Mouse (Mus musculus): Measurements from ENCODE around the gene Pdzd2. TPM values are rescaled to one million over a fixed set of nuclear protein-coding genes. Genes with fewer than 3 reads are reported as not detected.
A peak's percentile ranks its signal among the peaks of the same experiment; 100 is the strongest.

Gene Pdzd2
- polyA plus RNA-seq, 1 experiment from 2014 or later: 13.7 TPM

GRCm38 (mm10) chr15:12490527-12490926, 249.2 kb downstream of the Pdzd2 start:
- Histone ChIP-seq H3K36me3 (no peaks in the 10 kb centered on the region), H3K4me3 (no peak overlapping the region), H3K9ac (no peak overlapping the region; the same call in 1 of the 2 replicates), H3K4me1 (peaks cover 14% of the 10 kb centered on the region; the same call in 1 of the 2 replicates), H3K4me2 (replicated peaks) (0 out of 2 replicates have a peak overlapping the region, but pooled peaks have one; percentile 3), H3K27me3 (no peaks in the 10 kb centered on the region), H3K27ac (no peak overlapping the region), H3K9me3 (no peaks in the 10 kb centered on the region)
- WGBS: 14% methylated on average over 7 of the region's 7 CpGs
- ATAC-seq (ENCODE audit: insufficient number of reproducible peaks, insufficient read depth, low FRiP score, low TSS enrichment): no peak

GRCm38 (mm10) chr15:12488316-12488715, 251.4 kb downstream of the Pdzd2 start:
- H3K9me3 ChIP-seq: no peaks in the 10 kb centered on the region
- H3K27me3 ChIP-seq: no peaks in the 10 kb centered on the region
- 79% methylated on average over 2 of the region's 2 CpGs for WGBS

DNA sequence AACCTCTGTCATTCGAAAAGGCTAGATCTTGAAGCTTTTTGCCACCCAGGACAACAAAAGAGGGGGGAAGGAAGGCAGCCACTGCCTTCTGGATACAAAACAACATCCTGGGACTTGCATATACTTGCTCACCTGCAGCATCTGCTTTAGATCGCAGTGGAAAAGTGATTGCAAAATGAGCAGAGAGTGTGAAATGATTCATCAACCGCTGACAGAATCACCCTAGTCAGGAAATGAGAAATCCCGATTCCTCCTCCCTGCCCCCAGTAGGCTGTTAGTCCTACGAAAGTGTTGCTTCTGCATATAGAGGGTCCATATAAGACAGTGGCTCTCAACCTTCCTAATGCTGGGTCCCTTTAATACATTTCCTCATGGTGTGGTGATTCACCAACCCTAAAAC, 258.5 kb downstream of the Pdzd2 start:
- no peak overlapping the region for H3K9ac ChIP-seq
- no peaks in the 10 kb centered on the region for H3K9me3 ChIP-seq
- H3K27me3 ChIP-seq: no peaks in the 10 kb centered on the region
- H3K27ac ChIP-seq: no peak overlapping the region
- H3K36me3 ChIP-seq: no peaks in the 10 kb centered on the region
- H3K4me2 ChIP-seq (replicated peaks): no peak overlapping the region
- H3K4me1 ChIP-seq: no peaks in the 10 kb centered on the region
- ATAC-seq (ENCODE audit: insufficient number of reproducible peaks, insufficient read depth, low FRiP score, low TSS enrichment): no peak
- no peak overlapping the region for H3K4me3 ChIP-seq
- 78% methylated on average over 5 of the region's 5 CpGs for WGBS

More at GRCm38 (mm10) chr15:12488316-12488715, 251.4 kb downstream of the Pdzd2 start:
- Histone ChIP-seq H3K36me3 (no peaks in the 10 kb centered on the region), H3K27ac (no peak overlapping the region), H3K9ac (no peak overlapping the region), H3K4me1 (peaks cover 12% of the 10 kb centered on the region; the same call in 1 of the 2 replicates), H3K4me2 (replicated peaks) (no peak overlapping the region), H3K4me3 (no peak overlapping the region)
- no peak for ATAC-seq (ENCODE audit: insufficient number of reproducible peaks, insufficient read depth, low FRiP score, low TSS enrichment)

- H3K27me3 ChIP-seq: no peaks in the 10 kb centered on the region
- no peak overlapping the region for H3K9ac ChIP-seq
- H3K9me3 ChIP-seq: no peaks in the 10 kb centered on the region
- peak; percentile 36; the same call in 1 of the 2 replicates for ATAC-seq (ENCODE audit: insufficient number of reproducible peaks, insufficient read depth, low FRiP score, low TSS enrichment)
- H3K4me3 ChIP-seq: no peak overlapping the region
- H3K4me1 ChIP-seq: no peaks in the 10 kb centered on the region
- WGBS: 74% methylated on average over 3 of the region's 3 CpGs
- no peaks in the 10 kb centered on the region for H3K36me3 ChIP-seq
- no peak overlapping the region for H3K27ac ChIP-seq
- H3K4me2 ChIP-seq (replicated peaks): no peak overlapping the region
Measured at GRCm38 (mm10) chr15:12480369-12480768, 259.4 kb downstream of the Pdzd2 start.

DNA sequence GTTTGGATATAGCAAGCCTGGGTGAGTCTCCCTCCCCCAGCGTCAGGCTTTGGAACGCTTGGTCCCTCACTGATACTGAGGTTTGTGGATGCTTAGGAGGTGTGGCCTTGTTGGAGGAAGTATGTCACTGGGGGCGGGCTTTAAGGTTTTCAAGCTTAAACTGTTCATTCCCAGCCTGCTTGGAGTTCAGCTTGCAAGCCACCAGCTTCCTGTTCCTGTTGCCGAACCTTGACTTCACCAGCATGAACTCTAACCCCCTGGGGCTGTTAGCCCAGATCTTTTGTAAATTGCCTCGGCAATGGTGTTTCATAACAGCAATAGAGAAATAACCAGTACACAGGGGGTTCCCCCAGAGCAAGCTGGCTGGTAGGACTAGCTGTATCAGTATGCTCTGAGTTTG, 260.4 kb downstream of the Pdzd2 start:
- H3K27ac ChIP-seq: no peak overlapping the region
- ATAC-seq (ENCODE audit: insufficient number of reproducible peaks, insufficient read depth, low FRiP score, low TSS enrichment): no peak; the same call in 1 of the 2 replicates
- H3K27me3 ChIP-seq: no peaks in the 10 kb centered on the region
- no peaks in the 10 kb centered on the region for H3K36me3 ChIP-seq
- no peak overlapping the region for H3K9ac ChIP-seq
- no peaks in the 10 kb centered on the region for H3K4me1 ChIP-seq
- no peak overlapping the region for H3K4me3 ChIP-seq
- no peaks in the 10 kb centered on the region for H3K9me3 ChIP-seq
- WGBS: 60% methylated on average over 5 of the region's 5 CpGs
- no peak overlapping the region for H3K4me2 ChIP-seq (replicated peaks)

DNA sequence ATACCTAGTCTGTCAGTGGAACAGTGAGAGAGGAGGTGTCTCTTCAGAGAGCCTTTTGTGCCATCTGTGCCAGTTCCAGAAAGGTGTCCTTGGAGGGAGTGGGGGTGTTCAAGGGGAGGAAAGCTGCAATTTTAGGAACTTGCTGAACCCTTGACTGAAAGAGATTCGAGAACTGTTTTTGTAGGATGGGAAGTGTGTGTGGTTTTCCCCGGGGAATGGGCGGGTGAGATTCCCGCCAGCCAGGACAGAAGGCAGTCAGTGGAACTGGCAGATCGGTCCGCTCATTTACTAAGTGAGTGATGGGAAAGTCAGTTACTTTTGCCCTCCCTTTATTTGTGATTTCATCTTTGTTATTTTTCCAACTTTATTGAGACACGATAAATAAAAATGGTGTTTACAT, 266.1 kb downstream of the Pdzd2 start:
- H3K4me1 ChIP-seq: 0 out of 2 replicates have a peak, but pooled peaks cover 3% of the 10 kb centered on the region
- no peaks in the 10 kb centered on the region for H3K36me3 ChIP-seq
- H3K27me3 ChIP-seq: no peaks in the 10 kb centered on the region
- no peak overlapping the region for H3K27ac ChIP-seq
- H3K4me2 ChIP-seq (replicated peaks): no peak overlapping the region
- no peaks in the 10 kb centered on the region for H3K9me3 ChIP-seq
- H3K9ac ChIP-seq: no peak overlapping the region
- no peak for ATAC-seq (ENCODE audit: insufficient number of reproducible peaks, insufficient read depth, low FRiP score, low TSS enrichment)
- WGBS: 73% methylated on average over 7 of the region's 7 CpGs
- H3K4me3 ChIP-seq: no peak overlapping the region

- Histone ChIP-seq H3K27me3 (no peaks in the 10 kb centered on the region), H3K9ac (no peak overlapping the region), H3K27ac (no peak overlapping the region), H3K4me1 (0 out of 2 replicates have a peak, but pooled peaks cover 3% of the 10 kb centered on the region), H3K9me3 (no peaks in the 10 kb centered on the region), H3K4me2 (replicated peaks) (no peak overlapping the region), H3K36me3 (no peaks in the 10 kb centered on the region), H3K4me3 (no peak overlapping the region)
- ATAC-seq (ENCODE audit: insufficient number of reproducible peaks, insufficient read depth, low FRiP score, low TSS enrichment): no peak
- WGBS: 90% methylated on average over 4 of the region's 4 CpGs
Measured at GRCm38 (mm10) chr15:12472646-12473045, 267.1 kb downstream of the Pdzd2 start.

DNA sequence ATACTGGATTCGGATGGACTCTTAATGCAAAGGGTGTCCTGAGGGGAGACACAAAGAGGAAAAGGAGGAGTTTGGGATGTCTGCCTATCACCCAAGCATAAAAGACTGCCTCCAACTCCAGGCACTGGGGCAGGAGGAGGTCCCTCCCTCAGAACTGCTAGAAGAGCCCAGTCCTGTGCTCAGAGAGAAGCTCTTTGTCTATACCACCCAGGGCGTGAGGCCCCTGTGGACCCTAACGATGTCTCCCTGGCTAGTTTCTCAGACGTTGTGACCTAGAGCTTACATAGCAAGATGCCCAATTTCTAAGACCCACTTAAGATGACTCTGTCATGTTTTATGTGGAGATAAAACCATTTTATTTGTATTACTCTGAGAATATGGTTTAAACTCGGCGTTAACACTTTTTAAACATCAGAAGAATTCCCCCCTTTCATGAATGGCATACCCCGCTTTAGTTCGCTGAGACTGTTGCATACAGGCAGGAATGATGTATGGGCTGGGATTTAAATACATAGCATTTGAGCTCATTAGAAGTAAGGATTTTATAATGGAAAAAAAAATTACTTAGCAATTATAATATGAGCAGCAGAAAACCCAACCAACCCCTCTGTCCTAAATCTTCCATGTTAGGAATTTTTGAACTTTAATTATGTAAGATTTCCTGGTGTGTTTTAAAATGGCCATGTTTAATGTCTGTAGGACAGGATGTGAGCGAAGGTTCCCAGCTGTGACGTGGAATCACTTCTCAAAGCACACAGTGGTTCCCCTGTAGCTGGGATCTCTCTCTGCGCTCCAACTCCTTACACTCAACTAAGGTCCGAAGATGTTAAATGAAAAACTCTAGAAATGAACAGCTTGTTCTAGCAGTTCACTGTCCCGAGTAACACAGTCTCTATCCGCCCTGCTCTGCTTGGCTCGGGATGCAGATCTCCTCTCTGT, 268.6 kb downstream of the Pdzd2 start:
- no peak overlapping the region for H3K4me2 ChIP-seq (replicated peaks)
- no peaks in the 10 kb centered on the region for H3K36me3 ChIP-seq
- 0 out of 2 replicates have a peak, but pooled peaks cover 3% of the 10 kb centered on the region for H3K4me1 ChIP-seq
- no peak overlapping the region for H3K27ac ChIP-seq
- H3K9me3 ChIP-seq: no peaks in the 10 kb centered on the region
- 60% methylated on average over 15 of the region's 15 CpGs for WGBS
- H3K27me3 ChIP-seq: no peaks in the 10 kb centered on the region
- no peak overlapping the region for H3K9ac ChIP-seq
- H3K4me3 ChIP-seq: no peak overlapping the region
- no peak for ATAC-seq (ENCODE audit: insufficient number of reproducible peaks, insufficient read depth, low FRiP score, low TSS enrichment)

- no peaks in the 10 kb centered on the region for H3K27me3 ChIP-seq
- H3K36me3 ChIP-seq: no peaks in the 10 kb centered on the region
- no peak overlapping the region for H3K27ac ChIP-seq
- no peak overlapping the region for H3K9ac ChIP-seq
- no peaks in the 10 kb centered on the region for H3K9me3 ChIP-seq
- H3K4me3 ChIP-seq: no peak overlapping the region
- ATAC-seq (ENCODE audit: insufficient number of reproducible peaks, insufficient read depth, low FRiP score, low TSS enrichment): no peak
- no peak overlapping the region for H3K4me2 ChIP-seq (replicated peaks)
- WGBS: 77% methylated on average over 5 of the region's 5 CpGs
- H3K4me1 ChIP-seq: 0 out of 2 replicates have a peak, but pooled peaks cover 3% of the 10 kb centered on the region
Measured at GRCm38 (mm10) chr15:12468625-12469024, 271.1 kb downstream of the Pdzd2 start.

- 85% methylated on average over 8 of the region's 8 CpGs for WGBS
- no peak overlapping the region for H3K9ac ChIP-seq
- H3K9me3 ChIP-seq: no peaks in the 10 kb centered on the region
- no peaks in the 10 kb centered on the region for H3K36me3 ChIP-seq
- 0 out of 2 replicates have a peak, but pooled peaks cover under 1% of the 10 kb centered on the region for H3K4me1 ChIP-seq
- no peak for ATAC-seq (ENCODE audit: insufficient number of reproducible peaks, insufficient read depth, low FRiP score, low TSS enrichment)
- no peaks in the 10 kb centered on the region for H3K27me3 ChIP-seq
- no peak overlapping the region for H3K4me3 ChIP-seq
- no peak overlapping the region for H3K4me2 ChIP-seq (replicated peaks)
- 0 out of 2 replicates have a peak overlapping the region, but pooled peaks have one; percentile 54 for H3K27ac ChIP-seq
Measured at GRCm38 (mm10) chr15:12465748-12466147, 274.0 kb downstream of the Pdzd2 start.

- no peaks in the 10 kb centered on the region for H3K27me3 ChIP-seq
- H3K9me3 ChIP-seq: no peaks in the 10 kb centered on the region
- H3K4me1 ChIP-seq: peaks cover 12% of the 10 kb centered on the region
- no peak overlapping the region for H3K9ac ChIP-seq
- no peak for ATAC-seq (ENCODE audit: insufficient number of reproducible peaks, insufficient read depth, low FRiP score, low TSS enrichment)
- no peak overlapping the region for H3K4me2 ChIP-seq (replicated peaks)
- no peak overlapping the region for H3K4me3 ChIP-seq
- no peaks in the 10 kb centered on the region for H3K36me3 ChIP-seq
- H3K27ac ChIP-seq: peak overlapping the region; percentile 32; the same call in 1 of the 2 replicates
- 23% methylated on average over 7 of the region's 7 CpGs for WGBS
Measured at GRCm38 (mm10) chr15:12456808-12457207, 282.9 kb downstream of the Pdzd2 start.

GRCm38 (mm10) chr15:12453343-12453742, 286.4 kb downstream of the Pdzd2 start:
- H3K4me2 ChIP-seq (replicated peaks): no peak overlapping the region
- H3K4me3 ChIP-seq: no peak overlapping the region
- ATAC-seq (ENCODE audit: insufficient number of reproducible peaks, insufficient read depth, low FRiP score, low TSS enrichment): no peak
- no peak overlapping the region for H3K27ac ChIP-seq
- WGBS: 100% methylated on average over 2 of the region's 2 CpGs
- H3K9me3 ChIP-seq: no peaks in the 10 kb centered on the region
- no peak overlapping the region for H3K9ac ChIP-seq
- peaks cover 15% of the 10 kb centered on the region for H3K4me1 ChIP-seq
- no peaks in the 10 kb centered on the region for H3K27me3 ChIP-seq
- H3K36me3 ChIP-seq: no peaks in the 10 kb centered on the region

All from embryonic facial prominence, embryonic 12.5 days (tissue).